Mouse (Mus musculus) myocyte (in vitro differentiated cells): ENCODE measurements around the gene Slc22a23. TPM values are rescaled to one million over a fixed set of nuclear protein-coding genes. Genes with fewer than 3 reads are reported as not detected.

Experiments used
- H3K27me3 ChIP-seq: one replicate; pipeline ENCODE4 v1.6.1; 2011; ENCODE audit not compliant: control insufficient read depth, insufficient read depth, insufficient read length
- H3K36me3 ChIP-seq: one replicate; pipeline ENCODE4 v1.6.1; 2011; ENCODE audit not compliant: control insufficient read depth, insufficient read depth
- H3K4me2 ChIP-seq: one replicate; pipeline ENCODE4 v1.6.1; 2011; ENCODE audit warnings: low read depth, control low read depth
- H3K4me3 ChIP-seq: one replicate; pipeline ENCODE4 v1.5.1; 2011; ENCODE audit warnings: mild to moderate bottlenecking, control low read depth, moderate library complexity
- H3K79me2 ChIP-seq: one replicate; pipeline ENCODE4 v1.6.1; 2011; ENCODE audit not compliant: control insufficient read depth, insufficient read depth
- H3ac ChIP-seq: one replicate; pipeline ENCODE4 v1.6.1; 2011; ENCODE audit not compliant: control insufficient read depth, insufficient read length
- CEBPB ChIP-seq: IDR thresholded peaks from 2 replicates; pipeline ENCODE4 v1.6.1; 2011; ENCODE audit warnings: mild to moderate bottlenecking, moderate library complexity; ENCODE audit not compliant: poor library complexity, insufficient read depth, severe bottlenecking
- E2F4 ChIP-seq: IDR thresholded peaks from one replicate; pipeline ENCODE4 v1.6.1; 2011; ENCODE audit warnings: mild to moderate bottlenecking, control low read depth, moderate library complexity; ENCODE audit not compliant: insufficient read depth
- MAX ChIP-seq: IDR thresholded peaks from one replicate; pipeline ENCODE4 v1.6.1; 2011; ENCODE audit warnings: low read depth, mild to moderate bottlenecking, control low read depth
- MYOD1 ChIP-seq, 3 experiments: IDR thresholded peaks; one replicate each; pipeline ENCODE4 v1.6.1; 2011; ENCODE audit warnings: control low read depth in 2 of 3, low read depth in 2 of 3, mild to moderate bottlenecking in 2 of 3, moderate library complexity in 1 of 3; ENCODE audit not compliant: insufficient read length in 2 of 3, control insufficient read depth in 1 of 3
- MYOG ChIP-seq, 3 experiments: IDR thresholded peaks; one replicate each; pipeline ENCODE4 v1.6.1; 2011; ENCODE audit warnings: control low read depth in 2 of 3, low read depth in 2 of 3, mild to moderate bottlenecking in 2 of 3; ENCODE audit not compliant: insufficient read length in 2 of 3, control insufficient read depth in 1 of 3, insufficient read depth in 1 of 3
- POLR2A ChIP-seq: IDR thresholded peaks from one replicate; pipeline ENCODE4 v1.6.1; 2011; ENCODE audit warnings: low read depth, mild to moderate bottlenecking, control low read depth, moderate library complexity; ENCODE audit not compliant: insufficient read length
- POLR2AphosphoS2 ChIP-seq: IDR thresholded peaks from one replicate; pipeline ENCODE4 v1.6.1; 2011; ENCODE audit warnings: low read depth, control low read depth; ENCODE audit not compliant: insufficient read length
- REST ChIP-seq: IDR thresholded peaks from one replicate; pipeline ENCODE4 v1.6.1; 2011; ENCODE audit warnings: mild to moderate bottlenecking, control low read depth, moderate library complexity; ENCODE audit not compliant: insufficient read depth, insufficient read length
- SRF ChIP-seq: IDR thresholded peaks from one replicate; pipeline ENCODE4 v1.6.1; 2011; ENCODE audit warnings: low read depth; ENCODE audit not compliant: control insufficient read depth, insufficient read length
- TCF12 ChIP-seq: IDR thresholded peaks from one replicate; pipeline ENCODE4 v1.6.1; 2011; ENCODE audit warnings: mild to moderate bottlenecking, control low read depth; ENCODE audit not compliant: poor library complexity, insufficient read depth, severe bottlenecking
- TCF3 ChIP-seq: IDR thresholded peaks from one replicate; pipeline ENCODE4 v1.6.1; 2011; ENCODE audit warnings: low read depth, control low read depth; ENCODE audit not compliant: insufficient read length
- USF1 ChIP-seq: IDR thresholded peaks from one replicate; pipeline ENCODE4 v1.6.1; 2011; ENCODE audit warnings: low read depth, mild to moderate bottlenecking, control low read depth, moderate library complexity
- polyA plus RNA-seq: library from polyadenylated mRNA; unstranded; fragments of >200 nt; fragmentation: generic; extraction: Trizol; gene quantifications from one replicate; pipeline ENCODE4 v1.2.1, GENCODE M21; 2012; ENCODE audit warnings: missing spikeins

Gene Slc22a23
- polyA plus RNA-seq, 1 experiment, result 8.5 TPM

DNA sequence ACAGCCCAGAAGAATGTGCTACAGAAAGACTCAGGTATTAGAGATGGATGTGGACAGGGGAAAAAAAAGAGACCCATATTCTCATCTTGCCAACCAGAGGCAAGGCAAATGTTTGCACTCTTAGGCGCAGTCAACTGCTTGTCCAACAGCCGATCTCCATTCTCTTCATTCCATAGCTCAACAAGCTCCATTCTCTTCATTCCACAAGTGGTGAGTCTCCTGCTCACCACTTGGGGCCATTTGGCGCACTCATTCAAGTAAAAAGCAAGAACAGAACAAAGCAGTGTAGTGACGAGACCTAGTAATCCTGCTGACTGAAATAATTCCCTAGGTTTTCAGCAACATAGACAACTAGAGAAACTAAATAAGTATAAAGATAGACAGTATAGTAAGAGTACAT, 50.8 kb downstream of the Slc22a23 start:
- Histone ChIP-seq H3K4me2 (no peak overlapping the region), H3K4me3 (no peak overlapping the region), H3K27me3 (no peaks in the 10 kb centered on the region), H3K36me3 (no peaks in the 10 kb centered on the region), H3K79me2 (no peaks in the 10 kb centered on the region), H3ac (no peak overlapping the region)
- no peak for TF ChIP-seq TCF12
- no peak for TF ChIP-seq POLR2AphosphoS2

DNA sequence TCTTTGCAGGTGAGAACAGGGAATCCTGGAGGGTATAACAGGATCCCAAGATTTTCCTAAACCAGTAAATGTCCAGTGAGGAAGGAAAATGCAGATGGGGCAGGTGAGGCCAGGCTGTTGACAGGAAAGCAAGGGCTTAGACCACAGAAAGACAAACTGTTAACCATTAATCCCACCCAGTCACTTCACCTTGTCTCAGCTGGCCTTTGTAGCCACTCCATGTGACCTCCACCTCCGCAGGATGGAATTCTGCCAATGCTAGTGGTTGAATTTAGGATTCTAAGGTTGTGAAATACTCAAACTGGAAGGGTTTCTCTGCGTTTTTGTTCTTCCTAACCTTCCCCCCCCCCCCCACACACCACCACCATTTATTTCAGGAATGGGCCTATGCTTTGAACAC, 52.9 kb downstream of the Slc22a23 start:
- TF ChIP-seq E2F4, result no peak
- no peak for TF ChIP-seq TCF3
- peak in 1 of 3 experiments; percentile 3 for TF ChIP-seq MYOD1 (IDR thresholded peaks at IDR 0.05; ENCODE audit: control insufficient read depth in 1 of 3, insufficient read length in 2 of 3, low read depth in 2 of 3)
- TF ChIP-seq CEBPB, result no peak
- TF ChIP-seq REST, result no peak
- TF ChIP-seq MAX, result no peak
- peak; percentile 34 for TF ChIP-seq USF1
- no peak for TF ChIP-seq MYOG (IDR thresholded peaks at IDR 0.05; ENCODE audit: control insufficient read depth in 1 of 3, insufficient read depth in 1 of 3, insufficient read length in 2 of 3, low read depth in 2 of 3)
- TF ChIP-seq POLR2A, result no peak
- no peak for TF ChIP-seq SRF
- no peak for TF ChIP-seq TCF12
- Histone ChIP-seq H3K4me2 (no peak overlapping the region), H3K36me3 (no peaks in the 10 kb centered on the region)

DNA sequence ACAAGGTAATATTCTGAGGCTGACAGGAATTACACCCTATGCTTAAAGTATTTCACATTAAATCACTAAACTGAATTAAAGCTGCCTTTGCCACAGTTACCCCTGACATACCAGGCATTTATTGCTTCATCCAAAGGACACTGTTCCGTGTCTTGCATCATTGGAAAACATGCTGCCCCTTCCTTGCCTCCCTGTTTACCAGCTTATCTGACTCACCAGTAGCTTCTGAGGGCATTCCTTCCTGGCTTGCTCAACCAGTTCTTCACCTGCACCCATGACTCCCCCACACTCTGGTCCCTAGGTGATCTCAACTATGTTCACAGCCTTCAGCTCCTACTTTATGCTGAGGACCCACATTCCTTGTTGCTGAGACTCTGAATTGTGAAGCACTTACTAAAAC, 54.6 kb downstream of the Slc22a23 start:
- no peak overlapping the region for H3ac ChIP-seq
- H3K36me3 ChIP-seq, result no peaks in the 10 kb centered on the region
- H3K4me2 ChIP-seq, result no peak overlapping the region
- no peaks in the 10 kb centered on the region for H3K79me2 ChIP-seq
- no peak overlapping the region for H3K4me3 ChIP-seq
- no peaks in the 10 kb centered on the region for H3K27me3 ChIP-seq
- TF ChIP-seq CEBPB (peak; percentile 65), MAX (no peak)

More for the DNA sequence above, 52.9 kb downstream of the Slc22a23 start:
- Histone ChIP-seq H3K4me3 (no peak overlapping the region), H3K27me3 (no peaks in the 10 kb centered on the region), H3ac (no peak overlapping the region), H3K79me2 (no peaks in the 10 kb centered on the region)

DNA sequence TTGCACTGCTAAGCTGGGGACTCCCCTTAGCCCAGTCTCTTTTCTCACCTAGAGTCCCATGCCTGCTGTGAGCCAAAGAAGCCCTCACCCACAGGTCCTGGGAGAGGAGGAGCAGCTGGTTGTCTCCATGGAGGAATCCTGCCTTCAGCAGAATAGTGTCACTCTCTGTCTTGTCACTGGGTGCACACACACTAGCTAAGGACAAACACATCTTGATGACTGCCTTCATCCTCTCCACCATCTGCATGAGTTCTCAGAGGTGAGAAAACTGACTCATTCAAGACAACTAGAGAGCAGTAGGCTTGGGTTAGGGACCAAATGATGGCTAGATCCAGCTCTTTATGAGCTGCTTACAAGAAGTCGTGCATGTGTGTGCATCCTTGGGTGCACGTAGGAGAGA, 55.4 kb downstream of the Slc22a23 start:
- no peaks in the 10 kb centered on the region for H3K27me3 ChIP-seq
- H3K36me3 ChIP-seq, result no peaks in the 10 kb centered on the region
- H3K4me2 ChIP-seq, result no peak overlapping the region
- H3ac ChIP-seq, result no peak overlapping the region
- TF ChIP-seq USF1 (no peak), MYOD1 (IDR thresholded peaks at IDR 0.05; ENCODE audit: control insufficient read depth in 1 of 3, insufficient read length in 2 of 3, low read depth in 2 of 3) (no peak), SRF (no peak), TCF3 (no peak), MYOG (IDR thresholded peaks at IDR 0.05; ENCODE audit: control insufficient read depth in 1 of 3, insufficient read depth in 1 of 3, insufficient read length in 2 of 3, low read depth in 2 of 3) (no peak), MAX (no peak), E2F4 (no peak), POLR2A (no peak), POLR2AphosphoS2 (no peak), CEBPB (no peak), REST (no peak), TCF12 (no peak)
- H3K79me2 ChIP-seq, result no peaks in the 10 kb centered on the region
- no peak overlapping the region for H3K4me3 ChIP-seq

DNA sequence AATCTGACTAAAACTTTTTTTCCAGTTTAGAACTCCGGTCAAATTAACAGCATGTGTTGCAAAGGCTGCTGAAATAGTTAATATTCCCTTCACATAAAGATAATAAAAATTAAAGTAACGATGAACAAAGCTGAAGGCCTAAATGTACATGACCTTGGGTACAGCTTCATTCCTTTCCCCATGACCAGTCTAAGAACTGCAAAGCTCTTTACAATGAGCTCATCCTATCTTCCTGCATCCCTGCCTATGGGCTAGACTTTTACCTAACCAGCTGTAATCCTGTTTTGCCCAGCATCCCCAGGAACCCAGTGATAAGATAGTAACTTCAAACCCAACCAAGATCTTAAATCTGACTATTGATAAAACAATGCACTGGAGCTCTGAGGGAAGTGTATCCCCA, 56.9 kb downstream of the Slc22a23 start:
- no peak overlapping the region for H3ac ChIP-seq
- no peaks in the 10 kb centered on the region for H3K36me3 ChIP-seq
- TF ChIP-seq TCF12, result no peak
- TF ChIP-seq USF1, result no peak
- no peak for TF ChIP-seq CEBPB
- no peak for TF ChIP-seq MAX
- no peak for TF ChIP-seq POLR2A
- TF ChIP-seq E2F4, result no peak
- H3K4me3 ChIP-seq, result no peak overlapping the region
- H3K27me3 ChIP-seq, result no peaks in the 10 kb centered on the region
- H3K4me2 ChIP-seq, result no peak overlapping the region
- no peaks in the 10 kb centered on the region for H3K79me2 ChIP-seq
